Mouse (Mus musculus): ENCODE results near the gene Glrx2.
"Not testable (repeated sequence)": the region's sequence is repeated elsewhere in the genome, so short reads cannot be mapped to it uniquely, and the experiment has no call there.

Gene Glrx2

GRCm38 (mm10) chr1:143716038-143716437, at the start of gene Glrx2:
Gene Glrx2 (plus strand): TSS chr1:143716338.
- not testable (repeated sequence) for DNase-seq (ENCODE audit: low spot score)

DNA sequence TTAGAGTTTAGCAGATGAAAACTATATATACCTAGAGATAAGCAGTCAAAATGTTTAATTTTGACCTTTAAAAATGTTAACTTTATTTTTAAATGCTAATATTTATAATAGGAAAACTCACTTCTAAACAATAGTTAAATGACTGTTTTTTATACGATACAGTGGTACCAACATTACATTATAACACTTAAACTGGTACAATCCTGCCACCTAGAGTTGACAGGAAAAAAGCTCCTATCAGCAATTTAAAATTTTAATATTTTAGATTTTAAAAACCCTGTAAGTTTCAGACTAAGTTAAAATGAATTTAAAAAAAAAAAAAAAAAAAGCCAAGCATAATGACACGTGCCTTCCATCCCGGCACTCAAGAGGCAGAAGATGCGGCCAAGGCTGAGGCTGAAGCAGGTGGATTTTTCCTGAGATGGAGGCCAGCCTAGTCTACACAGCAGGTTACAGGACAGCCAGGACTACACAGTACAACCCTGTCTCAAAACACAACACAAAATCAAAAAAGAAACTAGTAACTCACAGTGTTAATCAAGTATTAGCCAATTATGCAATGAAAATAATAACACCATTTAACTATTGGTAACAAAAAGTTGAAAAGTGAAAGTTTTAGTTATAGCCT, 40.3 kb upstream of the Glrx2 start:
- no peak for DNase-seq (ENCODE audit: low spot score)

GRCm38 (mm10) chr1:143681108-143681507, 35.0 kb upstream of the Glrx2 start:
- no peak for DNase-seq (ENCODE audit: low spot score)

DNA sequence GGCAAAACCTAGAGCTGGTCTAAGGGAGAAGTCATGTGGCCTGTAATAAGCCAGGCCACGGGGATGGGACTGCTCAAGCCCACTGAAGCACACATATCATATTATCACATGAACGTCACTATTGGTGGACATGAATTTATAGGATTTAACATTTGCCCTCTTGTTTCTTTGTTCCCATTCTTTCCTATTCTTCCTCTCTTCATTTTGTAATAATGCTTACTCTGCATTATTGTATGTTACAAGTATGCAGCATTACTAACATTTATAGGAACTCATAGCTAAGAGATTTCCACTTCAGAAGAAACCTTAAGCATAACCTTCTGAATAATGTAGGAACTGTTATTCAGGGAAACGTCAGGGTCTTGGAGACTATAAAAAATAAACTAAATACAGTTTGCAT, 31.3 kb upstream of the Glrx2 start:
- no peak for DNase-seq (ENCODE audit: low spot score)

DNA sequence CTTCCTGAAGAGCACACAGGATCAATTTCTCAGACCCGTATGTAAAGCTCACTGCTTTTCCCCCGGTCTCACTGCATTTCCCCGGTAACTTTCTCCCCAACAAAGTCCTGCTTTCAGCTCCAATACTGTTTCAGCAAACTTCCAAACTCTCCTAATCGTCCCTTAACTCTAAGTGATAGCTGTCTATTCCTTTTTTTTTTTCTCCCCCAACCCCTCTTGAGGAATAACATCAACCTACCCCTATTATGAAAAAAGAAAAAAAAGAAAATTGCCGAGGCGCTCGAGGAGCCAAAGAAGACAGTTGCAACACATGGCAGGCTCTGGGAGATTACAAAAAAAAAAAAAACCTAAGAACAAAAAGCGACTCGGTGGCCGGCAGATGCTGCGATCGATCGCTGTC, 14.4 kb upstream of the Glrx2 start:
- no peak for DNase-seq (ENCODE audit: low spot score)

GRCm38 (mm10) chr1:143702141-143702740, 13.9 kb upstream of the Glrx2 start:
- DNase-seq (ENCODE audit: low spot score), result no peak

GRCm38 (mm10) chr1:143702741-143703262, 13.3 kb upstream of the Glrx2 start, which contains the start of gene Cdc73:
Gene Cdc73 (minus strand): TSS chr1:143702893.
- DNase-seq (ENCODE audit: low spot score), result peak; percentile 88

DNA sequence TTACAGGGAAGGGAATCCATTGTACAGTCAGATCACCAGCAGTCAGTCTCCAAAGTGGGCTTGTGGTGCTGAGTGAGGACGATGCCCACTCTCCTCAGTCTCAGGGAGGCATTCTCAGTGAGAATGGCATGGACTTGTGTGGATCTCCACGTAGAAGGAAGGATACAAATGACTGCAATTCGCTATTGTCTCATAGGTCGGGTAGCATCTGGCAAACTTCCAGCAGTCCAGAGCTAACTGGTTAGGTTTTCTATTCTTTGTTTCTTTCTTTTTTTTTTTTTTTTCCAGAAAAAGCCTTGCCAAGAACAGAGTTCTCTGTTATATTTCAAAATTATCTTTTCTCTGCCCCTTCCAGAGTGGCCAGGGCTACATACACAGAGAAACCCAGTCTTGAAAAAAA, 9.1 kb upstream of the Glrx2 start:
- no peak for DNase-seq (ENCODE audit: low spot score)

- no peak for DNase-seq (ENCODE audit: low spot score)
These were observed 7.8 kb upstream of the Glrx2 start for GRCm38 (mm10) chr1:143708361-143708760.

- DNase-seq (ENCODE audit: low spot score), result no peak
These were observed 6.0 kb upstream of the Glrx2 start for GRCm38 (mm10) chr1:143709966-143710626.

DNA sequence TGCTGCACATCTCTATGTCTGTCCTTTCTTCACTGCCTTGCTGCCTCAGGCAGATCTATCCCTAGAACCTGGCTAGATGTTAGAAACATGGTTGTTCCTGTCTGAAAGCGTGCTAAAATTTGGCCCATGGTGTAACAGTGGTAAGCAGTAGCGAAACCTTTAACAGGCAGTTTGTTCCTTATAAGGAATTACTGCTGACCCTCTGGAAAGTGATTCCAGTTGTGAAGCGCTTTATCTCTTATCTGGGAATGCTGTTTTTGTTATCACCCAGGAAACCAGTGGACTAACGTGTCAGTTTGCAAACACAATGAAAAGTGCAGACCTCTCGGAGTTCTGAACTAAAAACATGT, 5.5 kb upstream of the Glrx2 start:
- no peak for DNase-seq (ENCODE audit: low spot score)

GRCm38 (mm10) chr1:143724456-143725064, 8.4 kb downstream of the Glrx2 start:
- no peak for DNase-seq (ENCODE audit: low spot score)

DNA sequence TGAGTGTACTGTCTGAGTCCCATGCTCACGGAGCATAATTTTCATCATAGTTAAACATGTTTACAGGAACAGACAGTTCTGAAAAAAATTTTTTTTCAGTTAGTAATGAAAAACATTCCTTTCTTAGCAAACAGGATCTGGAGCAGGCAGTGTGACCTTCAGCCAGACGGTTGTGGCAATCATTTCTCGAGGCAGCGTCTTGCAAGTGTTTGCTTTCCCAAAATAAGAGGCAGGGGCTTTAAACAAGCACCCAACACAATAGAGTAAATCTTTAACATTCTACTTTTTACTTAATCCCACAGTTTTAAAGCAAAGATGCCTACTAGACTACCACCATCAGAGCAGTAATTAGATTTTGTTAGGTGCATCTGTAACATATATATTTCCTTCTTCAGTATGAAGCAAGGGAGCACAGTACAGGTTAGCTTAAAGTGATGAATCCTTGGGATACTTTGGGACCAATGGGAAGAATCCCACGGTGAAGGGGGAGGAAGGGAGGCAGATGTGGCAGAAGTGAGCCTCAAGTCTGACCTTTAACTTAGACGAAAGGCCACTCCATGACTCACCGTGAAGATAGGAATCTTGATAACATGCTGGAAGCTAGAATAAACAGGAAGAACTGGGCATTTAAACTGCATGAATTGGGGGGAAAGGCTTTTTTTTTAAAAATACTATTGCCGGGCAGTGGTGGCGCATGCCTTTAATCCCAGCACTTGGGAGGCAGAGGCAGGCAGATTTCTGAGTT, 11.7 kb downstream of the Glrx2 start:
- no peak for DNase-seq (ENCODE audit: low spot score)

GRCm38 (mm10) chr1:143730899-143731298, 14.8 kb downstream of the Glrx2 start:
- DNase-seq (ENCODE audit: low spot score), result no peak

DNA sequence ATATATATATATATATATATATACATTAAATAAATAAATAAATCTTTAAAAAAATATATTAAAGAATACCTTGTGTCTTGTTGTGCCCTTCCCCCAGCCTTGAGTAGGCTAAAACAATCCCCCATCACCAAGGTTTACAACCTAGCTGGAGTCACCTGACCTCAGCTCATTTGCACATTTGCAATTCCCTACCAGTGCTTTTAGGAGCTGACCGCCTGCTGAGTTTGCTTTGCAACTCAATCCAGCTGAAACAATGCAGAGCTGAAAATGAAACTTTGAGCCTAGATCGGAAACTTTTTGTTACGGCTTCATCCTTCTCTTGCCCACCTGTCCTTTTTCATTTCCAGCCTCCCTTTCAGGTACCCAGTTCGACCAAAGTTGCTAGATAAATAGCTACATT, 15.6 kb downstream of the Glrx2 start:
- no peak for DNase-seq (ENCODE audit: low spot score)

DNA sequence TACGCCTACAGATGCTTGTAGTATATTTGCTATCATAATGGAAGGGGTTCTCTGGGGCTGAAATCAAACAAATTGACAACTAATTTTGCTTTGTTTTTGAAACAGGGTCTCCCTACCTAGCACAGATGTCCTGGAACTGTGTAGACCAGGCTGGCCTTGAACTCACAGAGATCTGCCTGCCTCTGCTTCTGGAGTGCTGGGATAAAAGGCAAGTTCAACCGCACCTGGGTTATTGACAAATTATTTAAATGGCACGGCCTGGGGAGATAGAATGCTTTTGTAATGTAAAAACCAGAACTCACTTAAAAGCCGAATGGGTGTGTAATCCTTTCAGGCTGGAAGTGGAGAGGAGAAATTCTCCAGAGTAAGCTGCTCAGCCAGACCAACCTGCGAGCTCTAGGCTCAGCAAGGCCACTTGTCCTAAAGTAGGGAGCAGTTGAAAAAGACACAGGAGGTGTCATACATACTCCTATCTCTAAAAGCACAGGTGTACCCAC, 17.8 kb downstream of the Glrx2 start:
- DNase-seq (ENCODE audit: low spot score), result no peak

- no peak for DNase-seq (ENCODE audit: low spot score)
These were observed 22.7 kb downstream of the Glrx2 start for GRCm38 (mm10) chr1:143738811-143739210.

DNA sequence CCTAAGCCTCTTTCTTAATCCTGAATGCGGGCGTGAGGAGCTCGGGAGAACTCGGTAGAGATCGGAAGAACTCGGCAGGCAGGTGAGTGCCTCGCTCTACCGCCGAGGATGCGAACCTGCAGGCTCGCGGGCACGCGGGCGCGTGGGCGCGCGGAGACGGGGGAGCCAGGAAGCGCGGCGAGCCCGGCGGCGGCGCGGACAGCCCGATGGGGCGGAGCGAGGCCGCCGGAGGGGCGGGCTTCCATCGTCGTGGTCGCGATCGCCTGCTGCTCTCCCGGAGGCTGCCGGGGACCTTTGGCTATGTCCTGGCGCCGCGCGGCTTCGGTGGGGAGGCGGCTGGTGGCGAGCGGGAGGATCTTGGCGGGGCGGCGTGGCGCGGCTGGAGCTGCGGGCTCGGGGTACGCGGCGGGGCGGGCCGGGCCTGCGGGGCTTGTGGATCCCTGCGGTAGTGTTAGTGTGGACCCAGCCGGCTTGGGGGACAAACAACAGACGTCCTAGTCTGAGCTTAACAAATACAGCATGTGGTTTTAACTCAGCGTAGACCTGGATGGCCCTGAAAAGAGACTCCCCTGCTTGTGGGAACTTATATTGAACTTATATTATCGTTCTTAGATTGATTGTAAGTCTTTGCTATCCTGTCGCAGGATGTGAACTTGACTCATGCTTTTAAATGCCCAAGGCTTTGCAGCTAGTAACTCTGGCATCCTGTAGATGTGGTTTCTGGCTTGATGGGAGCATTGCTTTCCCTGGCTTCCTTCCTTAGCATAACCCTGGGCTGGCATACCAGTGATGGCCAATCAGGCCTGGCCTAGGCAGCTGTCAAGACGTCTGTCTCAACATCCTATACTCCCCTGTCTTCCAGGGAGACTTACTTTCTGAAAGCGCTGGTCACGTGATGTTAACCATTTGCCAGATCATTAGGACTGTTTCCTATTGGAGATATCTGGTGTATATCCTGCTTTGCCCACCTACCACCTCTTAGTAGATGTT, 23.5 kb downstream of the Glrx2 start:
- DNase-seq (ENCODE audit: low spot score), result peak; percentile 80

- no peak for DNase-seq (ENCODE audit: low spot score)
These were observed 24.4 kb downstream of the Glrx2 start for GRCm38 (mm10) chr1:143740581-143740980.

DNA sequence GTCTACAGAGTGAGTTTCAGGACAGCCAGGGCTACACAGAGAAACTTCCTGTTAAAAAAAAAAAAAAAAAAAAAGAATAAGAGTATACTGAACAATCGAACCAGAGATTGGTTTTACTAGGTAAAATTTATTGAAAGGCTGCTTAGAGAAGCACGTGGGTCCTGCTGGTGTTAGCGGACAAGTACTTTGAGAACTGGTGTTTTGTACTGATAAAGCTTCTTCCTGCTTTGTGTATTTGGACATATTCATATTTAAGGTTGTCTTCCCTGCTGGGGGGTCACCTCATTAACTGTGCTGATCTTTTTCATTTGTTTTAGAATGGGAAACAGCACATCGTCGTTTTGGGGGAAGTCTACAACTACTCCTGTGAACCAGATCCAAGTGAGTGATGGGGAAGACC, 25.2 kb downstream of the Glrx2 start:
- DNase-seq (ENCODE audit: low spot score), result no peak

DNA sequence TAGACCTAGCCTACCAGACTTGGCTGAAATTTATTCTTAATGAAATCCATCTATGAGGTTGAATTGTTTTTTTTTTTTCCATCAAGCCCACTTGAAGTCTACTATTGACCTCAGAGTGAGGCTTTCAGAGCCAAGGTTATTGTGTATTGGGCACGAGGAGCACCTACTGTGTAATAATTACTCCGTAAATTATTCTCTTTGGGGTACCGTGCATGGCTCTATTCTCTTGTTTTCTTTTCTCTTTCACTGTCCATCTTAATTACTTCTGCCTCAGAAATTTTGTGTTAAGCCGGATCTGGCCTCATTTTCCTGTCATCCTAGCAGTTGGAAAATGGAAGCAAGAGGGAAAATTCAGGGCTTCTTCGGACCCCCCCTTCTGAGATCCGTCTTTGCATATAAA, 26.0 kb downstream of the Glrx2 start:
- no peak for DNase-seq (ENCODE audit: low spot score)
